Mouse (Mus musculus): ENCODE data around the gene Ly6g6c. TPM values are rescaled to one million over a fixed set of nuclear protein-coding genes. Genes with fewer than 3 reads are reported as not detected.
"Not testable (repeated sequence)": the region's sequence is repeated elsewhere in the genome, so short reads cannot be mapped to it uniquely, and the experiment has no call there.

Ly6g6c gene
- polyA plus RNA-seq, 1 experiment from 2014 or later: 0.31 TPM

GRCm38 (mm10) chr17:35032323-35032870, 32.8 kb upstream of the Ly6g6c start:
- Histone ChIP-seq H3K4me1 (replicated peaks) (peaks cover 58% of the 10 kb centered on the region), H3K4me3 (replicated peaks) (no peak overlapping the region), H3K27ac (no peak overlapping the region), H3K36me3 (no peaks in the 10 kb centered on the region), H3K27me3 (no peaks in the 10 kb centered on the region), H3K4me2 (no peak overlapping the region), H3K9me3 (replicated peaks) (no peaks in the 10 kb centered on the region), H3K9ac (no peak overlapping the region)
- 63% methylated on average over 8 of the region's 8 CpGs for WGBS (ENCODE audit: insufficient replicate concordance)
- no peak for ATAC-seq (ENCODE audit: low read depth)
- no peak for DNase-seq

DNA sequence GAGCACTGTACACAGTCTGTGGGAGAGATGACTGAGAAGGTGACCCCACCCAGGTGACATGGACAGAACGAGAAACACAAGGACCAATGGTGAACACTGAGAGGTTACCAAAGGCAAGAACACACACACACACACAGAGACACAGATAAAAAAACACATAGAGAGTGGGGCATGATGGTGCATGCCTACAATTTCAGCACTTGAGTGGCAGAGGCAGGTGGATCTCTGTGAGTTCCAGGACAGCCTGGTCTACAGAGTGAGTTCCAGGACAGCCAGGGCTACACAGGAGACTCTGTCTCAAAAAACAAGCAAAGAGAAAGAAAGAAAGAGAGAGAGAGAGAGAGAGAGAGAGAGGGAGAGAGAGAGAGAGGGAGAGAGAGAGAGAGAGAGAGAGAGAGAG, 31.5 kb upstream of the Ly6g6c start:
- not testable (repeated sequence) for H3K4me2 ChIP-seq; H3K36me3 ChIP-seq; H3K27ac ChIP-seq; H3K9me3 ChIP-seq (replicated peaks); H3K4me3 ChIP-seq (replicated peaks); H3K27me3 ChIP-seq; H3K9ac ChIP-seq; DNase-seq; ATAC-seq (ENCODE audit: low read depth)
- H3K4me1 ChIP-seq (replicated peaks): peaks cover 45% of the 10 kb centered on the region
- WGBS (ENCODE audit: insufficient replicate concordance): 62% methylated on average over 1 of the region's 1 CpGs

DNA sequence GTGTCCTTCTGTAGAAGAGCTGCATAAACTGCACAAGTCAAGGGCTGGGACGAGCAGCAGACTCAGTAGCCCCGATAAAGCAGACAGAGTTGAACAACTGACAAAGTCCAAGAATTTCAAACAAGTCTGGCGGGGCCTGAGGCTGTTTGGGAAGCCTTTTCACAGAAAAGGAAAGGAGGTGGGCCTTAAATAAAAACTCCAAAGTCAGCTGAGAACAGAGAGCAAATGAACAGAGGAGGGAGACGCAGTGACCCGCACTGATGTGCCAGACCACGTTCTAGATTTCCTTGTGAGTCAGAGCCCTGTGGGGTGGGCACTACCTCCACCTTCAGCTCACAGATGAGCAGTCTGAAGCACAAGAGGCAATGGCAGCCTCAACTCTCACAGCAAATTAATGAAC, 30.3 kb upstream of the Ly6g6c start:
- ATAC-seq (ENCODE audit: low read depth) (no peak), DNase-seq (no peak)
- 62% methylated on average over 6 of the region's 6 CpGs for WGBS (ENCODE audit: insufficient replicate concordance)
- no peak overlapping the region for H3K4me2 ChIP-seq
- no peak overlapping the region for H3K4me3 ChIP-seq (replicated peaks)
- H3K27me3 ChIP-seq: no peaks in the 10 kb centered on the region
- no peaks in the 10 kb centered on the region for H3K36me3 ChIP-seq
- no peak overlapping the region; the same call in 1 of the 2 replicates for H3K27ac ChIP-seq
- H3K9me3 ChIP-seq (replicated peaks): no peaks in the 10 kb centered on the region
- peaks cover 42% of the 10 kb centered on the region for H3K4me1 ChIP-seq (replicated peaks)
- H3K9ac ChIP-seq: no peak overlapping the region; the same call in 1 of the 2 replicates

DNA sequence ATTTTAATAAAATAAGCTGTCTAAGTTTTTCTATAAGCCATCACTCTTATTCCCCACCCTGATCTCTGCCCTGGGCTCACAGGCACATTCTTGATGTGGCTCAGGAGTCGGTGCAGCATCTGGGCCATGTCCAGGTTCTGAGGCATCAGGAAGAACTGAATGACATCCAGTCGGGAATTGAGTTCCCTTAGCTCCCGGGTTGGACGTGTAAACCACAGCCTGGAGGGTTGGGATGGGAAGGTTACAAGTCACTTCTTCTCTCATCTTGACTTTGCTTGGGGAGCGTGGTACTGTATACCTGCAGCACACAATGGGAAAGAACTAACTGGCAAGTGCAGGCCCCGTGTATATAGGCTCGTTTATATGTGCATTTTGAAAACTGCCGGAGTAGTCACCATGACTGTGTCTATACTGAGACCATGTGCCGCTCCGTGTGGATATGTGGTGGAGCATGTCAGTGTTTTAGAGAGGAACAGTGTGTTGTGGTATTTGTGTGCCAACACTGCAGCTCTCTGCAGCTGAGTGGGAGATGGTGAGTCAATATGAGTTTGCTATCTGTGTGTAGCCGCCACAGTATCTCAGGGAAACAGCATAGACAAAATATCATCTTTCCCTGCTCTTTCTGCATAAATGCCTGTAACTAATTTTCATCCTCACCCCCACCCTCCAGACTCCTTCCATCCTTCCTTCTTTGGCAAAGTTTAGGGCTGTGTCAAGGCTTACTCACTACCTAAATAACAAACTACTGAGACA, 25.9 kb upstream of the Ly6g6c start:
- 80% methylated on average over 11 of the region's 11 CpGs for WGBS (ENCODE audit: insufficient replicate concordance)
- H3K36me3 ChIP-seq: no peaks in the 10 kb centered on the region
- no peaks in the 10 kb centered on the region for H3K27me3 ChIP-seq
- no peak overlapping the region for H3K9ac ChIP-seq
- ATAC-seq (ENCODE audit: low read depth) (no peak), DNase-seq (no peak)
- H3K4me2 ChIP-seq: no peak overlapping the region
- H3K27ac ChIP-seq: no peak overlapping the region
- peaks cover 45% of the 10 kb centered on the region for H3K4me1 ChIP-seq (replicated peaks)
- H3K9me3 ChIP-seq (replicated peaks): no peaks in the 10 kb centered on the region
- no peak overlapping the region for H3K4me3 ChIP-seq (replicated peaks)

DNA sequence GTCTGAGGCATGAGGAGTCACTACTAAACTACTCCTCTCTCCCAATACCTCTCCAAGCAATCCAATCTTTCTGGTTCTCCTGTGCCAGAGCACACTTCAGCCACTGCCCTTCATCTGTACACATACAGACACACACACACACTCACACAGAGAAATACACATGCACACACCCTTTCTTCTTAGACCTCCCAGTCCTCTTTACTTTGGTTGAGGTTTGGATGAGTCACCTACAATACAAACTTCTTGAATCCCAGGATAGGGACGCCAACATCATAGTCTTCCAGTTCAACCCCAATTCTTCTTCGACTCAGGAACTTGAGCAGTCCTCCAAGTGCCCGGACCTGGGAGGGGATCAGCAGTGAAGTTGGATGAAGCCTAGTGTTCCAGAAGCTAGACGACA, 21.4 kb upstream of the Ly6g6c start:
- Histone ChIP-seq H3K4me2 (no peak overlapping the region), H3K4me3 (replicated peaks) (no peak overlapping the region), H3K36me3 (no peaks in the 10 kb centered on the region), H3K27me3 (no peaks in the 10 kb centered on the region), H3K4me1 (replicated peaks) (peaks cover 80% of the 10 kb centered on the region), H3K9me3 (replicated peaks) (no peaks in the 10 kb centered on the region), H3K27ac (peak overlapping the region; percentile 97), H3K9ac (peak overlapping the region; percentile 0; the same call in 1 of the 2 replicates)
- WGBS (ENCODE audit: insufficient replicate concordance): 68% methylated on average over 4 of the region's 4 CpGs
- ATAC-seq (ENCODE audit: low read depth) (no peak), DNase-seq (no peak)

GRCm38 (mm10) chr17:35044904-35045806, 20.0 kb upstream of the Ly6g6c start:
- DNase-seq (peak; percentile 63), ATAC-seq (ENCODE audit: low read depth) (peak; percentile 55)
- H3K9ac ChIP-seq: peak overlapping the region; percentile 95
- H3K27ac ChIP-seq: peak overlapping the region; percentile 97
- H3K4me2 ChIP-seq: peak overlapping the region; percentile 100
- H3K4me3 ChIP-seq (replicated peaks): peak overlapping the region; percentile 75
- H3K27me3 ChIP-seq: no peaks in the 10 kb centered on the region
- no peaks in the 10 kb centered on the region for H3K9me3 ChIP-seq (replicated peaks)
- 19% methylated on average over 7 of the region's 7 CpGs for WGBS (ENCODE audit: insufficient replicate concordance)
- peaks cover 83% of the 10 kb centered on the region for H3K4me1 ChIP-seq (replicated peaks)
- no peaks in the 10 kb centered on the region for H3K36me3 ChIP-seq

DNA sequence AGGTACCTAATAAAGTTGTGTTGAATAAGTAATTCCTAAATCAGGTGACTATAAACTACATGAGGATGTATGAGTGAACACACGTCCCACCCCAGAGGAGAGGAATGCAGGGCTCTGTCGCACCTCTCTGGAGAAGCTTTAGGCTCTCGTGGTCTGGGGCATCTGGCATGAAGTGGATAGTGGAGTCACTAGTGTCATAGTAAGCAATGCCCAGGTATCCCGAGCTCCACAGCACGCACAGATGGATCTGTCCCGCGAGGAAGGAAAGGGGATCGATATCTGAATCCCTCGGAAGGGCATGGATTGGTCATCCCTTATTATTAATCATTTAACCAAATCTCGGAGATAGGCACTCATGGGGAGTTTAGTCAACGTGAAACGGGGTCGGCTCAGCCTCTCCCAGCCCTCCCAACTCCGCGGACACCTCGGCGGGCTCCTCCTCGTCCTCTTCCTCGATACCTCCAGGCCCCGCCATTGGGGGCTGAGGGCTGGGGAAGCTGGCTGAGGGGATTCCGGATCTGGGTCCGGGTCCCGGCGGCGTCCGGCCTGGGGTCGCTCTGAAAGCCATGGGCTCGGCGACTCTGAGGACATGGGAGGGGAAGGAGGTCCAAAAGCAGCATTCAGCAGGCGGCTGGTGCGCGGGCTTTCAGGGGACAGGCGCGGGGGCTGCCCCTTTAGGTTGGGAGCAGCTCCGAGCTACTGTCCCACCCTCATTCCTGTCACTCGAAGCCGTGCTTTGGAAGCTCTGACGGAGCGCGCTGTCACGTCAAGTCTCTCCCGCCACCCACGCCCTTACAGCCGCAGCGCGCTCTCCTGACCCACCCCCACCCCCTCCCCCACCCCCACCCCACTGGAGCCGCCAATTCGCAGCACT, 19.1 kb upstream of the Ly6g6c start:
- H3K36me3 ChIP-seq: no peaks in the 10 kb centered on the region
- H3K4me1 ChIP-seq (replicated peaks): peaks cover 82% of the 10 kb centered on the region
- DNase-seq (no peak), ATAC-seq (ENCODE audit: low read depth) (no peak)
- H3K9me3 ChIP-seq (replicated peaks): no peaks in the 10 kb centered on the region
- WGBS (ENCODE audit: insufficient replicate concordance): 3% methylated on average over 48 of the region's 48 CpGs
- peak overlapping the region; percentile 95 for H3K9ac ChIP-seq
- peak overlapping the region; percentile 97 for H3K27ac ChIP-seq
- H3K27me3 ChIP-seq: no peaks in the 10 kb centered on the region
- peak overlapping the region; percentile 100 for H3K4me2 ChIP-seq
- peak overlapping the region; percentile 75 for H3K4me3 ChIP-seq (replicated peaks)

GRCm38 (mm10) chr17:35046681-35047455, 18.3 kb upstream of the Ly6g6c start, which contains the start of gene Msh5:
TSS of gene Msh5 (minus strand) at chr17:35046745.
- Histone ChIP-seq H3K4me2 (peak within 1 kb of the TSS; percentile 100), H3K4me1 (replicated peaks) (peaks cover 82% of the 10 kb centered on the region), H3K4me3 (replicated peaks) (peak within 1 kb of the TSS; percentile 75), H3K9ac (peak within 1 kb of the TSS; percentile 95), H3K36me3 (no peaks in the 10 kb centered on the region), H3K27me3 (no peaks in the 10 kb centered on the region), H3K9me3 (replicated peaks) (no peaks in the 10 kb centered on the region), H3K27ac (peak within 1 kb of the TSS; percentile 97)
- WGBS (ENCODE audit: insufficient replicate concordance): 1% methylated on average over 33 of the region's 33 CpGs
- DNase-seq (peak; percentile 97), ATAC-seq (ENCODE audit: low read depth) (peak; percentile 85)

- Histone ChIP-seq H3K27ac (peak overlapping the region; percentile 97), H3K4me2 (peak overlapping the region; percentile 100), H3K36me3 (peaks cover 7% of the 10 kb centered on the region), H3K9me3 (replicated peaks) (no peaks in the 10 kb centered on the region), H3K9ac (peak overlapping the region; percentile 92), H3K27me3 (no peaks in the 10 kb centered on the region), H3K4me3 (replicated peaks) (peak overlapping the region; percentile 75), H3K4me1 (replicated peaks) (peaks cover 88% of the 10 kb centered on the region)
- no peak for DNase-seq
- no peak for ATAC-seq (ENCODE audit: low read depth)
- WGBS (ENCODE audit: insufficient replicate concordance): 12% methylated on average over 1 of the region's 1 CpGs
These were observed 17.5 kb upstream of the Ly6g6c start for GRCm38 (mm10) chr17:35047688-35048087.

Measured in liver, embryonic 13.5 days (tissue).